22 mouse cellular contexts compared by ENCODE assay signal in genomic region chr15:27216387-27216786, GRCm38 (mm10).
DNase-seq lines count a peak whose midpoint lies in the region; ATAC-seq lines count a peak whose summit lies in the region.
"Had no signal": no experiment of that assay in that cellular context is flagged by ENCODE, and none has a peak within 500 bp of the region (broad histone marks: within the 10 kb centered on the region; RNA-seq: fewer than 3 reads in every experiment).

No protein-coding gene starts in this region.

- WGBS in kidney, embryonic 14.5 days: 18% methylated on average over 7 of the region's 7 CpGs
- whole genome bisulfite sequencing in limb, embryonic 13.5 days: 8% methylated on average over 7 of the region's 7 CpGs
- 62% methylated on average over 7 of the region's 7 CpGs for WGBS in hindbrain, embryonic 16.5 days

- H3K4me2 ChIP-seq in kidney, embryonic 14.5 days (replicated peaks; ENCODE audit: low read depth, low read length): no peak overlapping the region
- H3K4me2 ChIP-seq in limb, embryonic 13.5 days (replicated peaks): 0 out of 2 replicates have a peak overlapping the region, but pooled peaks have one; percentile 0
- no peak overlapping the region for H3K4me2 ChIP-seq in hindbrain, embryonic 16.5 days (ENCODE audit: low read length)
- H3K4me2 ChIP-seq: embryonic facial prominence, embryonic 15.5 days; heart, embryonic 11.5 days; heart, embryonic 15.5 days; hindbrain, embryonic 13.5 days had no signal

- H3K9me3 ChIP-seq in kidney, embryonic 14.5 days (ENCODE audit: control insufficient read depth, low read length): no peaks in the 10 kb centered on the region
- peaks cover 5% of the 10 kb centered on the region; the same call in 1 of the 2 replicates for H3K9me3 ChIP-seq in limb, embryonic 13.5 days
- H3K9me3 ChIP-seq in hindbrain, embryonic 16.5 days (ENCODE audit: control insufficient read depth, low read length): no peaks in the 10 kb centered on the region
- H3K9me3 ChIP-seq: embryonic facial prominence, embryonic 15.5 days; forebrain, embryonic 10.5 days; heart, embryonic 15.5 days; hindbrain, embryonic 13.5 days had no signal

- H3K27ac ChIP-seq in kidney, embryonic 14.5 days (ENCODE audit: low read depth, low read length): no peak overlapping the region
- H3K27ac ChIP-seq in limb, embryonic 13.5 days: no peak overlapping the region
- no peak overlapping the region for H3K27ac ChIP-seq in hindbrain, embryonic 16.5 days (ENCODE audit: low read depth, low read length)
- H3K27ac ChIP-seq: embryonic facial prominence, embryonic 15.5 days; forebrain, embryonic 10.5 days; heart, embryonic 15.5 days; hindbrain, embryonic 13.5 days had no signal

- no peaks in the 10 kb centered on the region for H3K4me1 ChIP-seq in kidney, embryonic 14.5 days (ENCODE audit: control insufficient read depth, insufficient read depth, low read length)
- peaks cover 4% of the 10 kb centered on the region; the same call in 1 of the 2 replicates for H3K4me1 ChIP-seq in limb, embryonic 13.5 days
- no peaks in the 10 kb centered on the region for H3K4me1 ChIP-seq in hindbrain, embryonic 16.5 days (ENCODE audit: control insufficient read depth, insufficient read depth, low read depth, low read length)
- H3K4me1 ChIP-seq: heart, embryonic 15.5 days; hindbrain, embryonic 13.5 days had no signal

- no peaks in the 10 kb centered on the region for H3K36me3 ChIP-seq in kidney, embryonic 14.5 days (ENCODE audit: control insufficient read depth, insufficient read depth, low read length)
- H3K36me3 ChIP-seq in limb, embryonic 13.5 days: no peaks in the 10 kb centered on the region
- no peaks in the 10 kb centered on the region for H3K36me3 ChIP-seq in hindbrain, embryonic 16.5 days (ENCODE audit: control insufficient read depth, insufficient read depth, low read length)
- H3K36me3 ChIP-seq: embryonic facial prominence, embryonic 15.5 days; forebrain, embryonic 10.5 days; heart, embryonic 15.5 days; hindbrain, embryonic 13.5 days had no signal

- peak; percentile 43; the same call in 1 of the 2 replicates for ATAC-seq in kidney, embryonic 14.5 days (ENCODE audit: low FRiP score, low TSS enrichment)
- ATAC-seq in limb, embryonic 13.5 days (ENCODE audit: low FRiP score, low read depth): peak; percentile 51; the same call in 1 of the 2 replicates
- ATAC-seq in hindbrain, embryonic 16.5 days: no peak
- ATAC-seq: forebrain, embryonic 14.5 days; intestine, embryonic 16.5 days had no signal

- H3K9ac ChIP-seq in kidney, embryonic 14.5 days (ENCODE audit: low read depth, low read length): no peak overlapping the region
- H3K9ac ChIP-seq in limb, embryonic 13.5 days: no peak overlapping the region
- no peak overlapping the region for H3K9ac ChIP-seq in hindbrain, embryonic 16.5 days (ENCODE audit: low read depth, low read length)
- H3K9ac ChIP-seq: embryonic facial prominence, embryonic 15.5 days; heart, embryonic 15.5 days; hindbrain, embryonic 13.5 days had no signal

- DNase-seq in kidney, adult 18-20 months: no peak
- DNase-seq in embryo, embryonic 11 days: peak; percentile 39
- DNase-seq in hindlimb bud, embryonic 11.5 days (ENCODE audit: extremely low spot score, low read depth, low spot score): peak; percentile 69
- DNase-seq in adipocyte (ENCODE audit: low spot score): no peak
- DNase-seq: adrenal gland, postnatal 10 days; cerebellum, adult 11-12 months; cerebellum, adult 9-11 months; cerebellum, postnatal 36 days; gastrocnemius, postnatal 36 days; heart, adult 18-20 months; heart, postnatal 14 days had no signal

- H3K4me3 ChIP-seq in kidney, embryonic 14.5 days (ENCODE audit: low read length): no peak overlapping the region
- H3K4me3 ChIP-seq in limb, embryonic 13.5 days: no peak overlapping the region
- H3K4me3 ChIP-seq in hindbrain, embryonic 16.5 days (ENCODE audit: low read length): no peak overlapping the region
- H3K4me3 ChIP-seq: embryonic facial prominence, embryonic 15.5 days; erythroblast, embryonic 14.5 days; forebrain, embryonic 10.5 days; heart, embryonic 15.5 days; hindbrain, embryonic 13.5 days had no signal

- H3K27me3 ChIP-seq in kidney, embryonic 14.5 days (ENCODE audit: control insufficient read depth, insufficient read depth, low read length): no peaks in the 10 kb centered on the region
- H3K27me3 ChIP-seq in limb, embryonic 13.5 days: peaks cover 5% of the 10 kb centered on the region; the same call in 1 of the 2 replicates
- H3K27me3 ChIP-seq in hindbrain, embryonic 16.5 days (replicated peaks; ENCODE audit: control insufficient read depth, insufficient read depth, low read length): no peaks in the 10 kb centered on the region
- H3K27me3 ChIP-seq: embryonic facial prominence, embryonic 15.5 days; heart, embryonic 15.5 days; hindbrain, embryonic 13.5 days had no signal

Comparison
In these comparisons a context has a peak if more than half of its experiments do, and no peak if none do; other contexts are left out.
1. DNase-seq: peak in embryo, embryonic 11 days (single experiment) and hindlimb bud, embryonic 11.5 days (single experiment); none in kidney, adult 18-20 months (single experiment) and adipocyte (single experiment).